ENCODE assay signal across 13 mouse cellular contexts in the genomic region with DNA sequence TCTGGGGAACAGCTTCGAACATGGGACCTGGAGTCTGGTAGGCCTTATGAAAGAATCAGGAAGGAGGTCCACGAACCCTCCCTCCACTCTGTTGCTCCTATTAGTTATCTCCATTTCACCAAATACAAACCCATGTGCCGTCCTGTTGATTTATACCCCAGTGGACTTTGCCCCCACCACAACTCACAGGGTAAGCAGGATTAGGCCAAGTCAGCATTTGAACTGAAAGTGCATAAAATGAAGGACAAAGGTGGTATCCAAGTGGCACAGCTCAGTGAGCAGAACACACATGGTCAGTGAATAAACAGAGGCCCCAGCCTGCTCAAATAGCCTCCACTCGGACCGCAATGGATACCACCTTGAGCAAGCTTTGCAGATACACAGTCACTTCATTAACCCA. TPM values are rescaled to one million over a fixed set of nuclear protein-coding genes. Genes with fewer than 3 reads are reported as not detected.
A peak's percentile ranks its signal among the peaks of the same experiment; 100 is the strongest.
DNase-seq lines count a peak whose midpoint lies in the region; ATAC-seq and TF ChIP-seq lines count a peak whose summit lies in the region.
"Had no signal": no experiment of that assay in that cellular context is flagged by ENCODE, and none has a peak within 500 bp of the region (broad histone marks: within the 10 kb centered on the region; RNA-seq: fewer than 3 reads in every experiment).

No protein-coding gene starts in this region.

- no peaks in the 10 kb centered on the region for H3K27me3 ChIP-seq in midbrain, embryonic 11.5 days (ENCODE audit: control insufficient read depth, insufficient read depth, low read length)
- no peaks in the 10 kb centered on the region for H3K27me3 ChIP-seq in midbrain, postnatal 0 days (ENCODE audit: insufficient read depth, low read length)
- no peaks in the 10 kb centered on the region for H3K27me3 ChIP-seq in intestine, embryonic 16.5 days (replicated peaks; ENCODE audit: control insufficient read depth, insufficient read depth, low read length)
- H3K27me3 ChIP-seq: liver, embryonic 15.5 days; neural tube, embryonic 13.5 days had no signal

- no peak overlapping the region for H3K4me3 ChIP-seq in midbrain, embryonic 11.5 days (ENCODE audit: low read depth, low read length)
- no peak overlapping the region for H3K4me3 ChIP-seq in midbrain, postnatal 0 days (ENCODE audit: low read depth, low read length)
- no peak overlapping the region for H3K4me3 ChIP-seq in intestine, embryonic 16.5 days (ENCODE audit: low read length)
- H3K4me3 ChIP-seq: liver, embryonic 15.5 days; neural tube, embryonic 13.5 days had no signal

- H3K36me3 ChIP-seq in midbrain, embryonic 11.5 days (ENCODE audit: control insufficient read depth, insufficient read depth, low read length) = no peaks in the 10 kb centered on the region
- no peaks in the 10 kb centered on the region for H3K36me3 ChIP-seq in midbrain, postnatal 0 days (ENCODE audit: insufficient read depth, low read length)
- no peaks in the 10 kb centered on the region for H3K36me3 ChIP-seq in intestine, embryonic 16.5 days (ENCODE audit: control insufficient read depth, insufficient read depth, low read length)
- H3K36me3 ChIP-seq: liver, embryonic 15.5 days; neural tube, embryonic 13.5 days had no signal

- intact Hi-C loops in gastrocnemius, postnatal 14 days (cut with DNase I; ENCODE audit: low total_unique reads) = loop anchor here (5.0 kb wide), 1 partner anchor 70 kb away; no protein-coding TSS in a partner anchor

- no peak for ATAC-seq in midbrain, embryonic 11.5 days (ENCODE audit: low FRiP score)
- ATAC-seq in midbrain, postnatal 0 days (ENCODE audit: low FRiP score) = no peak; the same call in 1 of the 2 replicates
- ATAC-seq in intestine, embryonic 16.5 days = peak; percentile 77

- WGBS in midbrain, embryonic 11.5 days = 76% methylated on average over 5 of the region's 5 CpGs
- 67% methylated on average over 5 of the region's 5 CpGs for WGBS in midbrain, postnatal 0 days
- WGBS in intestine, embryonic 16.5 days = 74% methylated on average over 5 of the region's 5 CpGs

- peaks cover 10% of the 10 kb centered on the region; the same call in 1 of the 2 replicates for H3K4me1 ChIP-seq in midbrain, embryonic 11.5 days (ENCODE audit: control insufficient read depth, insufficient read depth, low read length)
- no peaks in the 10 kb centered on the region for H3K4me1 ChIP-seq in midbrain, postnatal 0 days (ENCODE audit: insufficient read depth, low read length)
- no peaks in the 10 kb centered on the region for H3K4me1 ChIP-seq in intestine, embryonic 16.5 days (ENCODE audit: control insufficient read depth, insufficient read depth, low read length)
- H3K4me1 ChIP-seq: liver, embryonic 15.5 days had no signal

- no peak for TF ChIP-seq CTCF in midbrain, postnatal 0 days (IDR thresholded peaks at IDR 0.05)

- H3K9ac ChIP-seq in midbrain, embryonic 11.5 days (ENCODE audit: low read length) = no peak overlapping the region
- H3K9ac ChIP-seq in midbrain, postnatal 0 days (replicated peaks; ENCODE audit: low read length, poor library complexity, severe bottlenecking) = no peak overlapping the region
- no peak overlapping the region for H3K9ac ChIP-seq in intestine, embryonic 16.5 days (ENCODE audit: low read depth, low read length)
- H3K9ac ChIP-seq: liver, embryonic 15.5 days; neural tube, embryonic 13.5 days had no signal

- peak overlapping the region; percentile 89; the same call in 1 of the 2 replicates for H3K27ac ChIP-seq in midbrain, embryonic 11.5 days (ENCODE audit: low read depth, low read length)
- H3K27ac ChIP-seq in midbrain, postnatal 0 days (ENCODE audit: low read depth, low read length) = no peak overlapping the region
- H3K27ac ChIP-seq in intestine, embryonic 16.5 days (ENCODE audit: low read length) = peak overlapping the region; percentile 58
- H3K27ac ChIP-seq: liver, embryonic 15.5 days; macrophage had no signal

- DNase-seq in midbrain, embryonic 11.5 days (ENCODE audit: low spot score, missing footprints) = no peak
- no peak for DNase-seq in midbrain, postnatal 0 days (ENCODE audit: low spot score)
- peak; percentile 65 to 76 for DNase-seq in kidney, postnatal 36 days
- DNase-seq in gastrocnemius, adult 8-10 months (ENCODE audit: low spot score in 2 of 2) = no peak
- no peak for DNase-seq in embryo, embryonic 9.5 days (ENCODE audit: extremely low spot score)
- no peak for DNase-seq in gastrocnemius, postnatal 14 days
- DNase-seq: adrenal gland, postnatal 10 days; gastrocnemius, postnatal 10 days had no signal

- H3K9me3 ChIP-seq in midbrain, embryonic 11.5 days (ENCODE audit: control insufficient read depth, low read length) = no peaks in the 10 kb centered on the region
- H3K9me3 ChIP-seq in midbrain, postnatal 0 days (ENCODE audit: low read length) = no peaks in the 10 kb centered on the region
- H3K9me3 ChIP-seq in intestine, embryonic 16.5 days (ENCODE audit: control insufficient read depth, low read length) = no peaks in the 10 kb centered on the region
- H3K9me3 ChIP-seq: liver, embryonic 15.5 days; neural tube, embryonic 13.5 days had no signal

- H3K4me2 ChIP-seq in midbrain, embryonic 11.5 days = peak overlapping the region; percentile 29
- H3K4me2 ChIP-seq in midbrain, postnatal 0 days (ENCODE audit: low read depth, low read length, poor library complexity, severe bottlenecking) = no peak overlapping the region
- H3K4me2 ChIP-seq in intestine, embryonic 16.5 days (ENCODE audit: low read depth, low read length) = no peak overlapping the region; the same call in 1 of the 2 replicates
- H3K4me2 ChIP-seq: liver, embryonic 15.5 days; neural tube, embryonic 13.5 days had no signal

RNA-seq across cellular contexts. Expression of gene Slc25a43, which starts 18.8 kb away (rescaled TPM):
- polyA plus RNA-seq in midbrain, embryonic 11.5 days (2014; fragmentation: Nextera tagmentation; extraction: Ambion mirVana) = 0.33 and 1.0 TPM in 2 replicates
- total RNA-seq in midbrain, postnatal 0 days (2014; rRNA removed) = 0.42 and 0.44 TPM in 2 replicates
- 0.25 and 0.73 TPM in 2 replicates for polyA plus RNA-seq in midbrain, postnatal 0 days (2015; fragmentation: Nextera tagmentation; extraction: Ambion mirVana)
- polyA plus RNA-seq in intestine, embryonic 16.5 days (2015; fragmentation: Nextera tagmentation; extraction: Ambion mirVana) = 4.4 and 4.7 TPM in 2 replicates
- under 1 TPM in 1 of 4 experiments, not detected in 3; 0.45 TPM for total RNA-seq in gastrocnemius, adult 8-10 months (2022)
- under 1 TPM in 1 of 2 experiments, not detected in 1; 0.25 TPM for total RNA-seq in gastrocnemius, postnatal 14 days (2021)
- total RNA-seq: common myeloid progenitor, adult 5-6 weeks had no signal

RNA-seq across cellular contexts. Expression of gene Slc25a5, which starts 33.2 kb away (rescaled TPM):
- polyA plus RNA-seq in midbrain, embryonic 11.5 days (2014; fragmentation: Nextera tagmentation; extraction: Ambion mirVana) = 805 and 833 TPM in 2 replicates
- total RNA-seq in midbrain, postnatal 0 days (2014; rRNA removed) = 346 and 392 TPM in 2 replicates
- polyA plus RNA-seq in midbrain, postnatal 0 days (2015; fragmentation: Nextera tagmentation; extraction: Ambion mirVana) = 483 and 520 TPM in 2 replicates
- polyA plus RNA-seq in intestine, embryonic 16.5 days (2015; fragmentation: Nextera tagmentation; extraction: Ambion mirVana) = 1,210 and 1,225 TPM in 2 replicates
- total RNA-seq in gastrocnemius, adult 8-10 months (2022) = 10 to 100 TPM; 37.5 to 64.5 (median 44.7) TPM
- total RNA-seq in gastrocnemius, postnatal 14 days (2021) = 100 to 1,000 TPM; 163 to 168 TPM

Comparison
In these comparisons a context has a peak if more than half of its experiments do, and no peak if none do; other contexts are left out.
1. DNase-seq: peak in kidney, postnatal 36 days (2 of 2); none in midbrain, embryonic 11.5 days (single experiment), midbrain, postnatal 0 days (single experiment), gastrocnemius, adult 8-10 months (0 of 2), embryo, embryonic 9.5 days (single experiment) and gastrocnemius, postnatal 14 days (single experiment).